19 mouse cellular contexts compared by ENCODE assay signal in the genomic region with DNA sequence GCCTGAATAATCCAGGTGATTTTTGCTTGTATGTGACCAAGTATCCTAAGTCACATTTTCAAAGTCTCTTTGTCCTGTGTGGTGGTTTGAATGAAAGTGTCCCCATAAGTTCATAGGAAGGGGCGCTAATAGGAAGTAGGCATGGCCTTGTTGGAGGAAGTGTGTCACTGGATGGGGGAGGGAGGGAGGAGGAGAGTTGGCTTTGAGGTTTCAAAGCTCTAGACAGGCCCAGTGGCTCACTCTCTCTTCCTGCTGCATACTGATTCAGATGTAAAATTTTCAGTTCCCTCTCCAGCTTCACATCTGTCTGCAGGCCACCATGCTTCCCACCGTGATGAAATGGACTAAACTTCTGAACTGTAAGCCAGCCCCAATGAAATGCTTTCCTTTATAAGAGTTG.
"Had no signal": no experiment of that assay in that cellular context is flagged by ENCODE, and none has a peak within 500 bp of the region (broad histone marks: within the 10 kb centered on the region; RNA-seq: fewer than 3 reads in every experiment).

No protein-coding gene starts in this region.

- H3K9ac ChIP-seq: liver, postnatal 0 days; lung, embryonic 15.5 days; midbrain, embryonic 12.5 days; neural tube, embryonic 13.5 days; stomach, embryonic 15.5 days had no signal

- DNase-seq: liver, postnatal 0 days; lung, adult 2 months; lung, postnatal 14 days; lung, postnatal 36 days; midbrain, embryonic 14.5 days; right cerebral cortex, postnatal 14 days; thymus, adult 2 months; thymus, postnatal 25 days; thymus, postnatal 4 days had no signal

- H3K4me2 ChIP-seq: lung, embryonic 15.5 days; midbrain, embryonic 12.5 days; neural tube, embryonic 13.5 days; stomach, embryonic 15.5 days had no signal

- H3K4me3 ChIP-seq: lung, embryonic 15.5 days; midbrain, embryonic 10.5 days; midbrain, embryonic 12.5 days; myocyte; neural tube, embryonic 13.5 days; stomach, embryonic 15.5 days had no signal

- H3K4me1 ChIP-seq: midbrain, embryonic 12.5 days; neural tube, embryonic 13.5 days had no signal

- H3K9me3 ChIP-seq: lung, embryonic 15.5 days; midbrain, embryonic 10.5 days; midbrain, embryonic 12.5 days; neural tube, embryonic 13.5 days; stomach, embryonic 15.5 days had no signal

- H3K36me3 ChIP-seq: lung, embryonic 15.5 days; midbrain, embryonic 10.5 days; midbrain, embryonic 12.5 days; neural tube, embryonic 13.5 days; stomach, embryonic 15.5 days had no signal

- H3K27ac ChIP-seq: lung, embryonic 15.5 days; macrophage; midbrain, embryonic 10.5 days; midbrain, embryonic 12.5 days; neural tube, embryonic 13.5 days; stomach, embryonic 15.5 days; stomach, postnatal 0 days had no signal

- H3K27me3 ChIP-seq: lung, embryonic 15.5 days; midbrain, embryonic 12.5 days; neural tube, embryonic 13.5 days; stomach, embryonic 15.5 days had no signal

- ATAC-seq: liver, postnatal 0 days; lung, postnatal 0 days; midbrain, embryonic 16.5 days had no signal
